Mouse (Mus musculus) Patski (cell line): ENCODE measurements around the gene Ypel1. TPM values are rescaled to one million over a fixed set of nuclear protein-coding genes. Genes with fewer than 3 reads are reported as not detected.
A peak's percentile ranks its signal among the peaks of the same experiment; 100 is the strongest.

ENCODE experiments used
- ATAC-seq: fragments of 100-300 bp; one replicate; pipeline ENCODE4 v1.8.0; 2021
- CTCF ChIA-PET: fragments of 350-600 bp; sonication (Branson Sonifier 250); formaldehyde crosslinking; loops from one replicate; lab custom pipeline; 2022; ENCODE audit warnings: inconsistent platforms; lab: Charles Lee
- POLR2A ChIA-PET: fragments of 350-600 bp; sonication (Branson Sonifier 250); formaldehyde crosslinking; loops from one replicate; lab custom pipeline; 2022; ENCODE audit warnings: antibody characterized with exemption, inconsistent platforms; lab: Charles Lee
- DNase-seq: peaks from one replicate; pipeline ENCODE4 v3.0.0-alpha.2; 2011; ENCODE audit warnings: low read depth, low spot score
- H3K27me3 ChIP-seq: fragments of 371-371 bp; one replicate; pipeline ENCODE4 v1.5.1; 2021
- CTCF ChIP-seq: fragments of 100-300 bp; IDR thresholded peaks from one replicate; pipeline ENCODE4 v1.5.1; 2021
- in situ Hi-C: fragments of 300-500 bp; cut with MboI; formaldehyde crosslinking; loops from 3 replicates; pipeline ENCODE4 v1.11.1; 2018; ENCODE audit warnings: low pct_unique_long_range_greater_than_20kb, mixed read lengths
- polyA plus RNA-seq: library from polyadenylated mRNA; unstranded; gene quantifications from one replicate; pipeline ENCODE4 v1.2.3, GENCODE M21; 2021

The Ypel1 gene
- polyA plus RNA-seq, 1 experiment from 2014 or later = 3.8 TPM

DNA sequence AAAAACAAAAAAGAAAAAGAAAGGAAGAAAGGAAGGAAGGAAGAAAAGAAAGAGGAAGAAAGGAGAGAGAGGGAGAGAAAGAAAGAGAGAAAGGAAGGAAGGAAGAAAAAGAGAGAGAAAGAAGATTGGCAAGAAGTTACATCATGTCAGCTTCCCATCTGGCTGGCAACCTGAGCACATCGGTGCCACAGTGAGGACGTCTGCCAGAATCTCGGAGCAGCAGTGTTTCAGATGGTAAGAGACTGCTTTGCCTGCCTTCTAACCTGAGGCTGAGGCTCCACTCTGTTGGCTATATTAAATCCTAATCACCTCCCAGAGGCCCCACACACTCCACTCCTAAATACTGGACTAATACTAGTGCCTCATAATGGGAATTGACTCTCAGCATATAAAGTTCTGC lies 15.6 kb upstream of the Ypel1 start:
- ATAC-seq (no peak), DNase-seq (no peak)
- in situ Hi-C loops = no loop called here

DNA sequence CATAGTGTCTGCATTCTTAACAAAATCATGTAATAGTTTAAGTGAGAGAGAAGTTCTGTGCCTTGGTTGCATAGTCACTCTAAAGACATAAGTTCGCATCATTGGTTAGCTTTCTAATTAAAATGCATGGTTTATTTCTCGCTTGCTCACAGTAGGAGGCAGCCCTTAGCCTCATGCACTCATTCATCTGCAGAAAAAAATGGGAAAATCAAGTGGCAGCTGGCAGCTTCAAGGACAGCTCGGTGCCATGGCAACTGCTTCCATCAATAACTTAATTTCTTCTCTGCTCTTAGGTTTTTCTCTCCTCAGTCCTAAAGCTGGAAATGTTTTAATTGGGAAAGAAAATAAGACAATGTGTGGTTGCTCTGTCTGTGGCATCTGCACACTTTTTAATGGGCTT lies 13.9 kb upstream of the Ypel1 start:
- CTCF ChIA-PET = interaction anchor here (1.4 to 1.7 kb wide), 2 partner anchors 11 to 31 kb away, joined by 3 to 6 read pairs; no protein-coding TSS in a partner anchor
- no peaks in the 10 kb centered on the region for H3K27me3 ChIP-seq

More for the DNA sequence above, 15.6 kb upstream of the Ypel1 start:
- TF ChIP-seq CTCF = no peak
- CTCF ChIA-PET = no interaction called here
- H3K27me3 ChIP-seq = no peaks in the 10 kb centered on the region
- POLR2A ChIA-PET = no interaction called here

DNA sequence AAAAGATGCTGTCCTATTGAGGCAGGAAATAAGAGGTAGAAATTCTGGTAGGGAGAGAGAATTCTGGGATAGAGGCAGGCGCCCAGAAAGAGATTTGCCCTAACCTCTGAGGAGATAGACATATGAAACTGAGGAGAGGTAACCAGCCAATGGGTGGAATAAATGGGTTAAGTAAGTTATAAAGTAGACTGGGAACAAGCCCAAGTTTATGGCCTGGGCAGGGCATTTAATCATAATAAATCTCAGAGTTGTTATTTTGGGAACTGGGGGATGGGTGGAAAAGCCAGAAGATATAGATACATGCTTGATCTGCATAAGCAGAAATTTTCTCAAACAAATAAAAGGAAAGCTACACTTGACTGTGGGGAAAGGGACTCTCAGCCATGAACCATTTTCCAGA lies 7.2 kb upstream of the Ypel1 start:
- no peak for DNase-seq
- ChIA-PET CTCF (interaction anchor here (1.3 kb wide), 1 partner anchor 18 kb away, joined by 3 read pairs; no protein-coding TSS in a partner anchor), POLR2A (no interaction called here)
- H3K27me3 ChIP-seq = peaks cover 5% of the 10 kb centered on the region
- TF ChIP-seq CTCF = no peak
- no peak for ATAC-seq
- in situ Hi-C loops = no loop called here

More for the DNA sequence above, 13.9 kb upstream of the Ypel1 start:
- TF ChIP-seq CTCF = no peak
- POLR2A ChIA-PET = no interaction called here
- in situ Hi-C loops = no loop called here
- DNase-seq = no peak
- no peak for ATAC-seq

DNA sequence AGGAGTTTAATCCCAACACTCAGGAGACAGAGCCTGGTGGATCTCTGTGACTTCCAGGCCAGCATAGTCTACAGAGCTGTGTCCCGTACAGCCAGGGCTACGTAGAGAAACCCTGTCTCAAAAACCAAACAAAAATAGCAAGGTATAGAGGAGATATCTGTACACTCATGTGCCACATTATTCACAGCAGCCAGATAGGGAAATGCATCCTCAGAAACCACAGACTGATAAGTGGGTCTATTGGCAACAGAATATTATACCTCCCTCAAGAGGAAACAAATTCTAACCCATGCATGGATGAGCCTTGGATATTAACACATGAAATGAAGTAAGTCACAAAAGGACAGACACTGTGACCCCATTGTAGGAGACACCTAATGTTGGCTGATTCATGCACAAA lies 1.9 kb upstream of the Ypel1 start:
- TF ChIP-seq CTCF = no peak
- DNase-seq = no peak
- ATAC-seq = no peak
- in situ Hi-C loops = no loop called here
- POLR2A ChIA-PET = no interaction called here
- CTCF ChIA-PET = no interaction called here
- H3K27me3 ChIP-seq = peaks cover 5% of the 10 kb centered on the region

DNA sequence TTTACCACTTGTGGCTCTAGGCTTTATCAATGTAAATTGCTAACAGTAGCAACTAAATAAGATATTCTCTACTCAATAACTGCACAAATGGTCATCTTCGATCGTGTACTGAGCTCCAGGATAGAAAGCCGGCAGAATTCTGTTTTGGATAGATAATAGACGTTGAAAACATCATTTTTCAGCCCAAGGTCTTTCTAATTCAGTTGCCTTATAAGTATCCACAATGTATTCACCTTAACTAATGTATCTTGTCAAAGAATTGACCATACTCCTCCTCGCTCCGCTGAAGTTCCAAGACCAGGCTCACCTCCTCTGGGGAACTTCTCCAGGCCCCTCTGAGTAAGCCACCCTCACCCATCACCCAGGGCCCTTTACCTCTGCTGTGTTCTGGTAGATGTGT lies 1.2 kb downstream of the Ypel1 start:
- in situ Hi-C loops = no loop called here

DNA sequence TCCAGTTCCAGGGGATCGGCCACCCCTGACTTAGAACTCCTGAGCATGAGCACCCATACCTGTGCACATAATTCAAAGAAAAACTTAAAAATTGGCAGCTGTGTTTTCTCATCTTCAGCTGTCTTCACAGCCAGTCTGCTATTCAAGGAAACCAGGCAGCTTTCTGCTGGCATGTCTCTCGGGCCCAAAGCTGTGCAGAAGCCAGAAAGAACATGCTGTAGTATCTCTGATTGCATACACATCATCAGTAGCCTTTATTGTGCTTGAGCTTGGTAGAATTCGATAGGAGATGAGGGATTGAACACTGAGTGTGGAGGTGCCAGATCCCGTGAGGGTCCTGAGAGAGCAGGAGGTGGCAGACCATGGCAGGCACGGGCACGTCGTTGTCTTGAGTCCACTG lies 3.5 kb downstream of the Ypel1 start:
- in situ Hi-C loops = no loop called here
- ATAC-seq (no peak), DNase-seq (no peak)
- no peak for TF ChIP-seq CTCF
- ChIA-PET CTCF (no interaction called here), POLR2A (no interaction called here)
- H3K27me3 ChIP-seq = no peaks in the 10 kb centered on the region

More for the DNA sequence above, 1.2 kb downstream of the Ypel1 start:
- DNase-seq (no peak), ATAC-seq (no peak)
- ChIA-PET POLR2A (no interaction called here), CTCF (no interaction called here)
- TF ChIP-seq CTCF = no peak
- no peaks in the 10 kb centered on the region for H3K27me3 ChIP-seq

DNA sequence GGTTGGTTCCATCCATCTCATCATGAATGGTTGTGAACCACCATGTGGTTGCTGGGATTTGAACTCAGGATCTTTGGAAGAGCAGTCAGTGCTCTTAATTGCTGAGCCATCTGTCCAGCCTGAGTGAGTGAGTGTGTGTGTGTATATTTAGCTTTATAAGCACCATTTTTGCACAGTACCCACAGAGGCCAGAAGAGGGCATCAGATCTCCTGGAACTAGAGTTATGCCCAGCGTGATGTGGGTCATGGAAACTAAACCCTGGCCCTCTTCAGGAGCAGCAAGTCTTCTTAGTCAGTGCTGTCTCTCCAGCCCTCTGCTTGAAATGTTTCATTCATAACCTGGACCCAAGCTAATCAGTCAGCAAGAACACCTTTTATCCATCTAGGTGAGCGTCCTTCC lies 6.8 kb downstream of the Ypel1 start:
- DNase-seq (no peak), ATAC-seq (no peak)
- in situ Hi-C loops = no loop called here
- peak; percentile 43 for TF ChIP-seq CTCF
- POLR2A ChIA-PET = no interaction called here
- H3K27me3 ChIP-seq = no peaks in the 10 kb centered on the region
- CTCF ChIA-PET = interaction anchor here (0.8 kb wide), 1 partner anchor 16 kb away, joined by 3 read pairs; no protein-coding TSS in a partner anchor

DNA sequence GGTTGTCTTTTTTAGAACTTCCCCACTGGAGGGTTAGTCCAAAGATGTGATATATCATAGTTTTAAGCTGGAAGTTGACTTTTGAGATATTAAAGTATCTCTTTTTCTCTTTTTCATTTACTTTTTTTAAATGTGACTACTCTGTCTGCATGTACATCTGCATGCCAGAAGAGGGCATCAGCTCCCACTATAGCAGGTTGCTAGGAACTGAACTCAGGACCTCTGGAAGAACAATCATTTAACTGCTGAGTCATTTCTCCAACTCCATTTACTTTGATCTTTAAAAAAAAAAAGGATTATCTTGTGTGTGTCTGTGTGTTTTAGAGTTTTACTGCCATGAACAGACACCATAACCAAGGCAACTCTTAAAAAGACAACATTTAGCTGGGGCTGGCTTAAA lies 7.4 kb downstream of the Ypel1 start:
- ATAC-seq (no peak), DNase-seq (no peak)
- no peaks in the 10 kb centered on the region for H3K27me3 ChIP-seq
- TF ChIP-seq CTCF = no peak
- ChIA-PET CTCF (interaction anchor here (0.8 to 0.9 kb wide), 2 partner anchors 9 to 15 kb away, joined by 3 read pairs; no protein-coding TSS in a partner anchor), POLR2A (no interaction called here)
- in situ Hi-C loops = no loop called here

DNA sequence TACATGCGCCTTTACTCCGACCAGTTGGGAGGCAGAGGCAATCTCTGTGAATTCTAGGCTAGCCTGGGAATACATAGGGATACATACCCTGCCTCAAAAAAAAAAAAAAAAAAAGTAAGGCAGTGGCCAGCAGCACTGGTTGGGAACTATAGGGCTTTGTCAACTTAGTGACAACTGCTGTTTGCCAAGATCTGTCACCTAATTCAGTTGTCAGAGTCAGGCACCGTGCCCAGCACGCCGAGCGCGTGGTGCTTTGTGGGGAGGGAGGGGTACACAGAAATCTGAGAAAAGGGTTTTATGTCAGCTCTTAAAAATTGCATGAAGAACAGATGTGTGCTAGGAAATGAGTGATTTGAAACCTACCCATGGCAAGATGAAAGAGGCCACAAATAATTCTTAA lies 8.6 kb downstream of the Ypel1 start:
- in situ Hi-C loops = no loop called here
- DNase-seq (no peak), ATAC-seq (no peak)
- H3K27me3 ChIP-seq = no peaks in the 10 kb centered on the region
- TF ChIP-seq CTCF = no peak
- ChIA-PET POLR2A (no interaction called here), CTCF (no interaction called here)

DNA sequence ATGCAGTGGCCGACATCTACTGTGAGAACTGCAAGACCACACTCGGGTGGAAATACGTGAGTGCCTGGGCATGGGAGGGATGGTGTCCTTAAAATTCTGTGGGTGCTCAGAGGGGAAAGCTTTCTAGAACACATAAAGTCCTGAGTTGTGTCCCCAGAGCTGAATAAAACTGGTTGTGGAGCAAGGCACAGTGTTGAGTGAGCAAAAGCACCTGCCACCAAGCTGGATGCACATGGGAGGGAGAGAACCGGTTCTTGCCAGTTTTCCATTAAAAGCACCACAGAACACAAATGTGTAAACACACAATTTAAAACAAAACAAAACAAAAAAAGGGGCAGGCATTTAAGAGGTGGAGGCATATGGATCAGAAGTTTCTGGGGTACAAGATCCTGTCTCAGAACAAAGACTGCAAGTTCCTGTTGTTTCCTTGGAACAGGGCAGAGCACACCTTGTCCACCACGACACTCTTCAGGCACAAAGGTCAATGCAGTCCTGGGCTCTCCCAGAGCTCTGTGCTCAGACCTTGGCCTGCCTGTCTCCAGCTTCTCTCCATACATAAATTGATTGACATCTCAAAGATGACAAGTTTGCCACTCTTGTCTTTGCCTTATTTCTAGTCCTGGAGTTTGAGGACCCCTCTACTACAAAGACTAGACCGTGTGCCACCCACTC lies 12.8 kb downstream of the Ypel1 start:
- POLR2A ChIA-PET = no interaction called here
- no peak for DNase-seq

DNA sequence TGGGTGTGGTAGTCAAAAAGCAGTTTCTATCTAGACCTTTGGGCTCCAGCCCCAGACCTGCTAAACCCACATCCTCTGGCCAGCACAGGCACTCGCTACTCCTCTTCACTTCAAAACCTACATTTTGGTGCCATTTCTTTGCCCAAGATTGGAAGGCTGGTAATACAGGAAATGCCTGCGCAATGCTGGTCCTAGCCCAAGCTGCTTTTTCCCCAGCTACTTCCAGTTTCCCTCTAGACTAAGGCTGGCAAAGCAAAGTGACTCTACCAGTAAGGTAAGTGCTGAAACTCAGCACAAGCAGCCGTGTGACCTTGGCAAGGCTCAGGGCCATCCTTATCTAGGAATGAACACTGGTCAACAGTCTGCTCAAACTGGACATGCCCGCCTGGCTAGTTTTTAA lies 16.1 kb downstream of the Ypel1 start:
- ChIA-PET POLR2A (no interaction called here), CTCF (interaction anchor here (0.6 to 2.0 kb wide), 4 partner anchors 9 to 650 kb away, joined by 3 to 5 read pairs (median 3); partner anchors contain the start of gene Ypel1)
- ATAC-seq (no peak), DNase-seq (no peak)
- in situ Hi-C loops = no loop called here
- no peak for TF ChIP-seq CTCF
- H3K27me3 ChIP-seq = no peaks in the 10 kb centered on the region

More for the DNA sequence above, 12.8 kb downstream of the Ypel1 start:
- in situ Hi-C loops = no loop called here
- ATAC-seq = no peak
- H3K27me3 ChIP-seq = no peaks in the 10 kb centered on the region
- CTCF ChIA-PET = no interaction called here
- TF ChIP-seq CTCF = no peak
